Mouse (Mus musculus) embryo, embryonic 10 days (tissue): Measurements from ENCODE around the gene Gm7861.
"Not testable (repeated sequence)": the region's sequence is repeated elsewhere in the genome, so short reads cannot be mapped to it uniquely, and the experiment has no call there.

Experiments used
- DNase-seq: peaks from one replicate; pipeline ENCODE4 v3.0.0-alpha.2; 2015; ENCODE audit warnings: low spot score

The Gm7861 gene

GRCm38 (mm10) chr8:21594408-21594807 is at the start of gene Gm7861:
TSS of gene Gm7861 (minus strand) at chr8:21594508.
- DNase-seq, result not testable (repeated sequence)

GRCm38 (mm10) chr8:21617883-21618282 is 23.6 kb upstream of the Gm7861 start, which contains the start of gene Defa26:
TSS of gene Defa26 (plus strand) at chr8:21618183.
- DNase-seq, result not testable (repeated sequence)

- not testable (repeated sequence) for DNase-seq
These were observed 11.6 kb downstream of the Gm7861 start, which contains the start of gene Defa28 for GRCm38 (mm10) chr8:21582706-21583105. TSS of gene Defa28 (plus strand) at chr8:21583006.

GRCm38 (mm10) chr8:21565086-21565485 is 29.2 kb downstream of the Gm7861 start, which contains the start of gene Defa37:
TSS of gene Defa37 (plus strand) at chr8:21565386.
- DNase-seq, result not testable (repeated sequence)
